Mouse (Mus musculus) C2C12 (cell line): ENCODE measurements around the gene Robo1. TPM values are rescaled to one million over a fixed set of nuclear protein-coding genes. Genes with fewer than 3 reads are reported as not detected.

Experiments
- H3K27me3 ChIP-seq: one replicate; pipeline ENCODE4 v1.6.1; 2011; ENCODE audit not compliant: control insufficient read depth, insufficient read depth, insufficient read length
- H3K36me3 ChIP-seq: one replicate; pipeline ENCODE4 v1.6.1; 2011; ENCODE audit not compliant: control insufficient read depth, insufficient read depth
- H3K4me3 ChIP-seq: one replicate; pipeline ENCODE4 v1.5.1; 2011; ENCODE audit warnings: mild to moderate bottlenecking, control low read depth; ENCODE audit not compliant: poor library complexity, insufficient read depth, severe bottlenecking
- H3K79me2 ChIP-seq: one replicate; pipeline ENCODE4 v1.6.1; 2011; ENCODE audit not compliant: control insufficient read depth, insufficient read depth
- H3K79me3 ChIP-seq: one replicate; pipeline ENCODE4 v1.6.1; 2011; ENCODE audit warnings: low read depth, control low read depth
- H3ac ChIP-seq: one replicate; pipeline ENCODE3; 2011; ENCODE audit warnings: low read depth; ENCODE audit not compliant: control insufficient read depth, insufficient read length
- CEBPB ChIP-seq: IDR thresholded peaks from one replicate; pipeline ENCODE4 v1.6.1; 2011; ENCODE audit warnings: low read depth, mild to moderate bottlenecking, control low read depth, moderate library complexity
- CTCF ChIP-seq: IDR thresholded peaks from one replicate; pipeline ENCODE4 v1.5.1; 2011; ENCODE audit not compliant: control insufficient read depth, insufficient read depth, insufficient read length
- FOSL1 ChIP-seq: IDR thresholded peaks from one replicate; pipeline ENCODE4 v1.8.0; 2011; ENCODE audit warnings: mild to moderate bottlenecking, low read length; ENCODE audit not compliant: poor library complexity, insufficient read depth, severe bottlenecking
- MAX ChIP-seq: IDR thresholded peaks from one replicate; pipeline ENCODE4 v1.6.1; 2011; ENCODE audit warnings: mild to moderate bottlenecking, control low read depth
- MYOD1 ChIP-seq: IDR thresholded peaks from one replicate; pipeline ENCODE4 v1.6.1; 2011; ENCODE audit warnings: low read depth; ENCODE audit not compliant: control insufficient read depth, insufficient read length
- MYOG ChIP-seq: IDR thresholded peaks from one replicate; pipeline ENCODE4 v1.6.1; 2011; ENCODE audit not compliant: control insufficient read depth, insufficient read length; ENCODE audit errors: extremely low read depth
- USF1 ChIP-seq: IDR thresholded peaks from one replicate; pipeline ENCODE4 v1.6.1; 2011; ENCODE audit warnings: low read depth, mild to moderate bottlenecking, control low read depth, moderate library complexity
- polyA plus RNA-seq: library from polyadenylated mRNA; unstranded; fragments of >200 nt; fragmentation: generic; extraction: Trizol; gene quantifications from one replicate; pipeline ENCODE4 v1.2.1, GENCODE M21; 2012; ENCODE audit warnings: missing spikeins

Gene Robo1
- polyA plus RNA-seq, 1 experiment: 6.5 TPM

DNA sequence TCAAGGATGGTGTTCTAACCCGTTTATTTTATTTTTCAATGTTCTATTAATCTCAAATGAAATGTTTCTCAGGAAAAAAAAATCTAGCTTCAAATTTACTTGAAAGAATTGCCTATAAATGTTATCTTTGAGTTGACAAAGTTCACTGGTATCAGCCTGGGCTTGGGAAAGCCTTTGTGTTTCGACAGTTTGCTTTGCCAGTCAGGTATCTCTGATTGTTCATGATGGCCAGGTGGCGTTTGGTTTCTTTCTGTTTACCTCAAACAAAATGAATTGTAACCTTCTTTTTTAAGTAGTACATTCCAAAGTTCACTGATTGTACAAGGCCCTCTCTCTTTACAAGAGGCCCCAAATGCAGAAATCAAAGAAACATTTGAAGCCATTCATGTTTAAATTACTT is 611.9 kb downstream of the Robo1 start:
- Histone ChIP-seq H3K36me3 (no peaks in the 10 kb centered on the region), H3K79me3 (no peaks in the 10 kb centered on the region), H3ac (no peak overlapping the region), H3K27me3 (no peaks in the 10 kb centered on the region), H3K79me2 (no peaks in the 10 kb centered on the region), H3K4me3 (no peak overlapping the region)
- TF ChIP-seq MYOD1 (no peak), FOSL1 (no peak), CTCF (no peak), CEBPB (no peak), USF1 (no peak), MYOG (no peak), MAX (no peak)

DNA sequence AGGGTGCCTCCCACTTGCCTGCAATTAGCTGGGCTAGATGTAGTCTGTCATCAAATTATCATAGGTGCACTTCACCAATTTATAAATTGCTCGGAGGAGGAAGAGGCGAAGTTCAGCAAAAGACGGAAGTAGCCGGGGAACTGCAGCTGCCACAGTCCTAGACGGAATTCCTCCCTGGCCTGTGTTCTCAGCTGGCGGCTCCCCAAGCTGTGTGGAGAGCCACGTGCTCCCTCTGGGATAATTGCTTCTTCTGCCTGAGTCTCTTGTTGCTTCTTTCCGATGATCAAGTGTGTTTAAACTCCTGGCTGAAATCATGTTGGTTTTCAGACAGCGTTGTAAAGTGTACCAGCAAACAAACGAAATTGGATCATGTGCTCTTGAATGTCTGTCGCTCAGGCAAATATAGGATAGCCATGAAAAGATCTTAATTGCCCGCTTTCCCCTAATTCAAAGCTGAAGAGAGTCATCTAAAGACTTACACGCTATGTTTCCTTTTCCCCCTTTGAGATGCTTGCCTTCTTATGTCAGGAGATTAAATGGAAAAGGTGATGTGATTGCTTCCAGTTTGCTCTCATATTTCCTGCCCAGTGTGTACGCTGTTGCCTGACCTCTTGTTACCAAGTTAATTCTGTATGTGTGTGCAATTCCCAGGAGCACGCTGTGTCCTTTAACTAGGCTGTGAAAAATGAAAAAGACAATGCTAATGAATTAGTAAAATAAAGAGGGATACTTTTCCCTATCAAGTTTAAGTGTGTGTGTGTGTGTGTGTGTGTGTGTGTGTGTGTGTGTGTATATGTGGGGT is 616.5 kb downstream of the Robo1 start:
- Histone ChIP-seq H3K4me3 (no peak overlapping the region), H3K27me3 (no peaks in the 10 kb centered on the region), H3K79me3 (no peaks in the 10 kb centered on the region), H3K36me3 (no peaks in the 10 kb centered on the region), H3K79me2 (no peaks in the 10 kb centered on the region), H3ac (no peak overlapping the region)
- no peak for TF ChIP-seq CEBPB
- no peak for TF ChIP-seq CTCF
- TF ChIP-seq MYOD1: peak; percentile 19
- no peak for TF ChIP-seq USF1
- TF ChIP-seq MYOG: no peak
- no peak for TF ChIP-seq MAX
- no peak for TF ChIP-seq FOSL1

DNA sequence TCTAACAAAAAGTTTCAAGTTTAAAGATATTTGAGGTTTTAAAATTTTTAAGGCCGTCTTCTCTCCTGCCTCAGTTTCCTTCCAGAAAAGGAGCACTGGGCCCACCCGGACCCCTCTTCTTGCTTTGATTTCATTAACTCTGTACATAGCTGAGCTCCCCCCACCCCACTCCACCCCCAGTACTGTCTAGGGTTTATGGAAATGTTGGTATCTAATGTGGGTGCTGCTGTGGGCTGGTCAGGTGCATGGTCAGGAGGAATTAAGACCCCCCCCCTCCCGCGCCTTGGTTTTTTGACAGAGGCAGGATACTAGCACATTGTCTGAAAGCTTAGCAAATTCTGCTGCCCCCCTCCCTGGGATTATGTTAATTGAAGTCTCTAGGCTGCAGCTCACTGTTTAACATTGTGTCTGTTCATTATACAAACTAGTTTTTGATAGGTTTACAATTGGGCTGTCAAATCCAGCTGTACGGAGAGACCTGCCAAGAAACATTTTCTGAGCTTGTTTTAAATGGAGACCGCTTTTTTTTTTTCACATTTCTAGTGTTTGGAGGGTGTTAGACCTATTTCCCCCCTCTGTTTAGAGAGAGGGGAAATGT is 620.5 kb downstream of the Robo1 start:
- H3K27me3 ChIP-seq: no peaks in the 10 kb centered on the region
- H3K36me3 ChIP-seq: no peaks in the 10 kb centered on the region
- no peak overlapping the region for H3ac ChIP-seq
- TF ChIP-seq FOSL1: no peak
- no peak for TF ChIP-seq MAX
- no peak for TF ChIP-seq MYOD1
- TF ChIP-seq USF1: no peak
- TF ChIP-seq CEBPB: no peak
- no peak overlapping the region for H3K4me3 ChIP-seq
- H3K79me3 ChIP-seq: no peaks in the 10 kb centered on the region
- no peaks in the 10 kb centered on the region for H3K79me2 ChIP-seq

DNA sequence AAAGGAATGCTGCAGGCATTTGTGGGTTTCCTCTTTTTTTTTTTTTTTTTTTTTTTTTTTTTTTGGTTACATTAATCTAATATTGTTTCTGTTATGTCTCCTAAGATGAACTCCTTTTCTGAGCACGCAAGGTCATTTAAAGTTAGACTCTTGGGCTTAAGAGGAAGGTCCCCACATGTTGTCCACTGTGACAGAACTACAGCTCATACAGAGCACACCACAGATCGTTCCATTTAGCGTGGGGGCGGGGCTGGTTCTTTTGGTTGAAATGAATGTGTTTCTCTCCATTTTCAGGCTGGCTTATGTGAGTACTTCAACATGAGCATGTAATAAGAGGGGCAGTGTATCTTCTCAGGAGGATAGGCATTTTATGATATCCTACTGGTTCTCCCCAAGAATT is 622.8 kb downstream of the Robo1 start:
- Histone ChIP-seq H3ac (no peak overlapping the region), H3K36me3 (no peaks in the 10 kb centered on the region), H3K27me3 (no peaks in the 10 kb centered on the region), H3K4me3 (no peak overlapping the region), H3K79me2 (no peaks in the 10 kb centered on the region), H3K79me3 (no peaks in the 10 kb centered on the region)
- TF ChIP-seq USF1 (no peak), MYOD1 (no peak), MAX (no peak), MYOG (no peak), CTCF (no peak), FOSL1 (no peak), CEBPB (no peak)

DNA sequence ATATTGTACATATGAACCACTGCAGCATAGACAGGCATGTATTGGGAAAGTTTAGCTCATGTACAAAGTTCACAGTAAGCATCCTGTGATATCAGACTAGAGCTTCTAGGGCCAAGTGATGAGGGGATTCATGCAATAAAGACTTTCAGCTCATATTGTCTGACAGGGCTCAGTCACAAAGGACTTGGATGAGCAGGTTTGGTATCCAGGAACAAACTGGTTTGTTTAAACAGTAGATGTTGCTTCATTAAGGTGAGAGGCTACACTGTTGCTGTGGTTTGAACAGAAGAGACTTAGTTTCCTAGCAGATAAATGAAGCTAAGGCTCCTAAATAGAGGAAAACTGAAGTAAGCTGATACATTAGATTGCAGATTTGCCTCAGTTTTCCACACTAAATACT is 626.8 kb downstream of the Robo1 start:
- Histone ChIP-seq H3K79me3 (no peaks in the 10 kb centered on the region), H3K27me3 (no peaks in the 10 kb centered on the region), H3ac (no peak overlapping the region), H3K36me3 (no peaks in the 10 kb centered on the region), H3K4me3 (no peak overlapping the region), H3K79me2 (no peaks in the 10 kb centered on the region)
- no peak for TF ChIP-seq MYOG
- no peak for TF ChIP-seq USF1
- no peak for TF ChIP-seq MYOD1
- TF ChIP-seq CEBPB: no peak
- no peak for TF ChIP-seq FOSL1
- TF ChIP-seq CTCF: no peak
- TF ChIP-seq MAX: no peak

DNA sequence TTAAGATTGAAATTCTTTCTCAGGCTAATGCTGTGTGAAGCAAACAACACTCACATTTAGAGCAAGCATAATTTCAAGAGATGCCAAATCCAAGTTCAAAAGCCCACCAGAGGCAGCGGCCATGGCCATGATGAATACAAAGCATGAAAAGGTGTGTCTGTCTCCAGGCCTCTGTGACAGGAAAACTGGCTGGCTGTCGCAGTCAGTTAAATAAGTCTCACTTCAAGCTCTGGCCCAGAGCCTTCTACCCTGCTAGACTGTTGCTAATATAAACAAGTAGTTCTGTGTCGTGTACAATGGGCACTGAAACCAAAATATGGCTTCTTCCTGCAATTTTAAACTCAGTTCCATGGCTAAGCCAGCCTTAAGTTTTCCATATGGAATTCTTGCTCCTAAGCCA is 629.1 kb downstream of the Robo1 start:
- H3K79me2 ChIP-seq: no peaks in the 10 kb centered on the region
- TF ChIP-seq CTCF (no peak), MAX (no peak), MYOG (no peak), MYOD1 (no peak), CEBPB (no peak)
- no peaks in the 10 kb centered on the region for H3K27me3 ChIP-seq
- H3ac ChIP-seq: no peak overlapping the region
- no peak overlapping the region for H3K4me3 ChIP-seq
- H3K36me3 ChIP-seq: no peaks in the 10 kb centered on the region
- H3K79me3 ChIP-seq: no peaks in the 10 kb centered on the region
